Mouse (Mus musculus) adrenal gland, postnatal 25 days (tissue): ENCODE data around the gene Ccnl2. TPM values are rescaled to one million over a fixed set of nuclear protein-coding genes. Genes with fewer than 3 reads are reported as not detected.
"Not testable (repeated sequence)": the region's sequence is repeated elsewhere in the genome, so short reads cannot be mapped to it uniquely, and the experiment has no call there.

Experiments used
- DNase-seq: peaks from one replicate; pipeline ENCODE4 v3.0.0; 2021; ENCODE audit warnings: mixed read lengths
- long read RNA-seq: library from polyadenylated mRNA; stranded (forward); transcript quantifications from one replicate; pipeline ENCODE4 v2.0.0, GENCODE M21; 2021
- total RNA-seq: library from RNA; stranded (reverse); gene quantifications from 2 replicates; pipeline ENCODE4 v1.2.3, GENCODE M21; 2021

Ccnl2 gene
- 150 and 170 TPM in 2 replicates for total RNA-seq
- long read RNA-seq, full-length matches to known transcripts = 147 of 314 reads
- long read RNA-seq, partial matches to known transcripts = 82 of 314 reads
- long read RNA-seq, other reads (novel, unspliced or antisense) = 85 of 314 reads

GRCm38 (mm10) chr4:155811929-155812664 is at the start of gene Ccnl2:
TSS of gene Ccnl2 (plus strand) at chr4:155812489.
- peak; percentile 94 for DNase-seq

GRCm38 (mm10) chr4:155769496-155769879 is 42.8 kb upstream of the Ccnl2 start:
- no peak for DNase-seq

- DNase-seq = peak; percentile 93
Measured at GRCm38 (mm10) chr4:155769880-155770512, 42.3 kb upstream of the Ccnl2 start.

GRCm38 (mm10) chr4:155770626-155771025 is 41.7 kb upstream of the Ccnl2 start:
- no peak for DNase-seq

- no peak for DNase-seq
Measured at GRCm38 (mm10) chr4:155771706-155772105, 40.6 kb upstream of the Ccnl2 start.

- no peak for DNase-seq
Measured at GRCm38 (mm10) chr4:155772786-155773185, 39.5 kb upstream of the Ccnl2 start.

GRCm38 (mm10) chr4:155773335-155774078 is 38.8 kb upstream of the Ccnl2 start:
- DNase-seq = no peak

- DNase-seq = peak; percentile 91
Measured at GRCm38 (mm10) chr4:155774280-155774754, 38.0 kb upstream of the Ccnl2 start, which contains the start of gene Vwa1. TSS of gene Vwa1 (minus strand) at chr4:155774698.

GRCm38 (mm10) chr4:155774971-155775740 is 37.1 kb upstream of the Ccnl2 start:
- DNase-seq = peak; percentile 41

GRCm38 (mm10) chr4:155775855-155776254 is 36.4 kb upstream of the Ccnl2 start:
- peak; percentile 54 for DNase-seq

GRCm38 (mm10) chr4:155776704-155777335 is 35.5 kb upstream of the Ccnl2 start:
- DNase-seq = no peak

GRCm38 (mm10) chr4:155777816-155778215 is 34.5 kb upstream of the Ccnl2 start:
- peak; percentile 45 for DNase-seq

- no peak for DNase-seq
Measured at GRCm38 (mm10) chr4:155779498-155779897, 32.8 kb upstream of the Ccnl2 start.

GRCm38 (mm10) chr4:155780895-155781294 is 31.4 kb upstream of the Ccnl2 start:
- peak; percentile 37 for DNase-seq

- no peak for DNase-seq
Measured at GRCm38 (mm10) chr4:155783486-155784080, 28.7 kb upstream of the Ccnl2 start.

GRCm38 (mm10) chr4:155784081-155784701 is 28.1 kb upstream of the Ccnl2 start:
- peak; percentile 74 for DNase-seq

GRCm38 (mm10) chr4:155785246-155785645 is 27.0 kb upstream of the Ccnl2 start:
- DNase-seq = no peak

- DNase-seq = no peak
Measured at GRCm38 (mm10) chr4:155785819-155786218, 26.5 kb upstream of the Ccnl2 start, which contains the start of gene Tmem88b. TSS of gene Tmem88b (minus strand) at chr4:155785874.

- no peak for DNase-seq
Measured at GRCm38 (mm10) chr4:155788300-155788699, 24.0 kb upstream of the Ccnl2 start.

GRCm38 (mm10) chr4:155788833-155789232 is 23.5 kb upstream of the Ccnl2 start:
- not testable (repeated sequence) for DNase-seq
